Mouse (Mus musculus) limb, embryonic 11.5 days (tissue): ENCODE data around the gene 1500015O10Rik. TPM values are rescaled to one million over a fixed set of nuclear protein-coding genes. Genes with fewer than 3 reads are reported as not detected.

ENCODE experiments used
- ATAC-seq: fragments of 200-750 bp; cut with Nextera tagmentation; 2 replicates; pipeline ENCODE4 v1.8.0; 2017; ENCODE audit warnings: low read depth; ENCODE audit not compliant: insufficient number of reproducible peaks, low FRiP score, low TSS enrichment
- DNase-seq: peaks from one replicate; pipeline ENCODE4 v3.0.0-alpha.2; 2015; ENCODE audit warnings: low spot score
- H3K27ac ChIP-seq: fragments of 300-500 bp; sonication (generic); replicated peaks from 2 replicates; pipeline ENCODE4 v1.5.1; 2014; ENCODE audit warnings: low read depth, mild to moderate bottlenecking, low read length
- H3K27me3 ChIP-seq: fragments of 300-500 bp; sonication (generic); 2 replicates; pipeline ENCODE4 v1.6.1; 2014; ENCODE audit warnings: mild to moderate bottlenecking, low read length, mixed read lengths; ENCODE audit not compliant: control insufficient read depth, insufficient read depth
- H3K36me3 ChIP-seq: fragments of 300-500 bp; sonication (generic); 2 replicates; pipeline ENCODE4 v1.6.1; 2014; ENCODE audit warnings: mild to moderate bottlenecking, low read length, moderate library complexity, mixed read lengths; ENCODE audit not compliant: control insufficient read depth, insufficient read depth
- H3K4me1 ChIP-seq: fragments of 300-500 bp; sonication (generic); 2 replicates; pipeline ENCODE4 v1.6.1; 2014; ENCODE audit warnings: low read length, mixed read lengths; ENCODE audit not compliant: control insufficient read depth, insufficient read depth
- H3K4me2 ChIP-seq: fragments of 300-500 bp; sonication (generic); 2 replicates; pipeline ENCODE4 v1.6.1; 2014; ENCODE audit warnings: low read depth, mild to moderate bottlenecking, moderate library complexity; ENCODE audit not compliant: severe bottlenecking
- H3K4me3 ChIP-seq: fragments of 300-500 bp; sonication (generic); 2 replicates; pipeline ENCODE4 v1.5.1; 2014; ENCODE audit warnings: low read depth, low read length
- H3K9ac ChIP-seq: fragments of 300-500 bp; sonication (generic); 2 replicates; pipeline ENCODE4 v1.6.1; 2014; ENCODE audit warnings: mild to moderate bottlenecking, low read length
- H3K9me3 ChIP-seq: fragments of 300-500 bp; sonication (generic); 2 replicates; pipeline ENCODE4 v1.6.1; 2016; ENCODE audit warnings: low read length; ENCODE audit not compliant: control insufficient read depth
- WGBS: fragments of 180-500 bp; shearing (Covaris S2); extraction: QIAGEN DNeasy Blood & Tissue Kit; methylation state at CpG from one replicate; pipeline ENCODE4 v1.1.7; 2014; 5-methylcytosine and 5-hydroxymethylcytosine counted together
- polyA plus RNA-seq: library from polyadenylated mRNA; unstranded; fragments of >200 nt; fragmentation: Nextera tagmentation; extraction: Ambion mirVana; gene quantifications from 2 replicates; pipeline ENCODE4 v1.2.1, GENCODE M21; 2014

The 1500015O10Rik gene
- polyA plus RNA-seq, 1 experiment from 2014 or later, result 0.51 TPM

GRCm38 (mm10) chr1:43764481-43764880, 34.1 kb downstream of the 1500015O10Rik start:
- DNase-seq, result no peak
- Histone ChIP-seq H3K27ac (no peak overlapping the region), H3K4me1 (no peaks in the 10 kb centered on the region), H3K9ac (no peak overlapping the region), H3K36me3 (peaks cover 8% of the 10 kb centered on the region), H3K4me3 (no peak overlapping the region), H3K27me3 (no peaks in the 10 kb centered on the region), H3K4me2 (no peak overlapping the region), H3K9me3 (no peaks in the 10 kb centered on the region)
- ATAC-seq, result no peak
- WGBS, result 92% methylated on average over 2 of the region's 2 CpGs

- DNase-seq (no peak), ATAC-seq (no peak)
- H3K9ac ChIP-seq, result no peak overlapping the region
- H3K4me3 ChIP-seq, result no peak overlapping the region
- H3K27ac ChIP-seq, result no peak overlapping the region
- WGBS, result 89% methylated on average over 2 of the region's 2 CpGs
- no peaks in the 10 kb centered on the region for H3K27me3 ChIP-seq
- H3K4me1 ChIP-seq, result no peaks in the 10 kb centered on the region
- H3K36me3 ChIP-seq, result peaks cover 8% of the 10 kb centered on the region
- no peaks in the 10 kb centered on the region for H3K9me3 ChIP-seq
- no peak overlapping the region for H3K4me2 ChIP-seq
Observed at GRCm38 (mm10) chr1:43766328-43766727, 35.9 kb downstream of the 1500015O10Rik start.

DNA sequence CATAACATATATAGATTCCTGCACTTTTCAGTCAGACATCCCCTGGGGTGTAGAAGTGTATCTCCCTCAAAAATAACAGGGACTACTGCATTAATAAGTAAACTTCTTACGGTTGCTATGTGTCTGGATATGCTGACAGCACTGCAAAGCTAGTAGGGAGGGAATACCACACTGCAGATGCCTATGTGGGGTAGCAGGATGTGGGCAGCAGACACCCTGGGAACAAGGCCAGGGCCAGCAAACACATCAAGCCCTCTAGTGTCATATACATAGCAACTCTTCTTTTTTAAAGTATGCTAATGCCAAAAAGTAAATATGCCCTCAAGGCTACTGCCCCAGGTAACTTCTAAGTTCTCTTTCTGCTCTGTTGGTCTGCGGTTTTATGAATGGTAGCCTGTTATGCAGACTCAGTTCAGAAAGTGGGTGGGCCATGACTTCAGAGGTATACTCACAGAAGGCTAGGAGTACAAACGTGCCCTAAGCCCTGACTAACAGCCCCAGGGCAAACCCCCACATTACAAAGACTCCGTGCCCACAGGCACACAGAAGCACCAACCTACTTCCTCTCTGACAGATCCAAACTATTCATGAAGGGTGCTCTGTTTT, 38.1 kb downstream of the 1500015O10Rik start:
- Histone ChIP-seq H3K9me3 (no peaks in the 10 kb centered on the region), H3K36me3 (peaks cover 8% of the 10 kb centered on the region), H3K4me3 (no peak overlapping the region), H3K4me2 (no peak overlapping the region), H3K27ac (no peak overlapping the region), H3K27me3 (no peaks in the 10 kb centered on the region), H3K9ac (no peak overlapping the region), H3K4me1 (no peaks in the 10 kb centered on the region)
- WGBS, result 80% methylated on average over 4 of the region's 4 CpGs
- no peak for ATAC-seq
- no peak for DNase-seq

GRCm38 (mm10) chr1:43769348-43769747, 38.9 kb downstream of the 1500015O10Rik start:
- H3K27me3 ChIP-seq, result no peaks in the 10 kb centered on the region
- WGBS, result 70% methylated on average over 1 of the region's 1 CpGs
- no peaks in the 10 kb centered on the region for H3K4me1 ChIP-seq
- H3K9me3 ChIP-seq, result no peaks in the 10 kb centered on the region
- no peak overlapping the region for H3K27ac ChIP-seq
- H3K9ac ChIP-seq, result no peak overlapping the region
- ATAC-seq (no peak), DNase-seq (no peak)
- H3K36me3 ChIP-seq, result peaks cover 5% of the 10 kb centered on the region
- H3K4me3 ChIP-seq, result no peak overlapping the region
- H3K4me2 ChIP-seq, result no peak overlapping the region

GRCm38 (mm10) chr1:43770032-43770431, 39.6 kb downstream of the 1500015O10Rik start:
- H3K4me1 ChIP-seq, result no peaks in the 10 kb centered on the region
- ATAC-seq (no peak), DNase-seq (no peak)
- no peaks in the 10 kb centered on the region for H3K27me3 ChIP-seq
- peaks cover 1% of the 10 kb centered on the region for H3K36me3 ChIP-seq
- no peak overlapping the region for H3K4me2 ChIP-seq
- 88% methylated on average over 3 of the region's 3 CpGs for WGBS
- no peak overlapping the region for H3K27ac ChIP-seq
- H3K9me3 ChIP-seq, result no peaks in the 10 kb centered on the region
- H3K9ac ChIP-seq, result no peak overlapping the region
- no peak overlapping the region for H3K4me3 ChIP-seq

DNA sequence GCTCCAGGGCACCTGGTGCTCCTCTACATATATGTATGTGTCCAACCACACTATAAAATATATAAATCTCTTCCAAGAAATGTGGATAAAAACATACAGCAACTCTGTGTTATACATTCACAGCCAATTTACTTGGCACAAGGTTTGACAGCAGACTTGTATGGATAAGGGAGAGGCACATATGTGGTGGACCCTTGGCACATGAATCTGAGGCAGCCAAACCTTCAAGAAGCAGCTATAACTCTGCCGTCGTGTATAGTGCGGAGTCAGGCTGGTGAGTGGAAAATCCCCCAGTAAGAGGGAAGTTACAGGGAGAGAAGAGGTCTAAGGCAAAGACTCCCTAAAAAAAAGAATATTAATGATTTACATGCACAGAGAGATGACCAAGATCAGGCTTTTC, 42.3 kb downstream of the 1500015O10Rik start:
- Histone ChIP-seq H3K27me3 (no peaks in the 10 kb centered on the region), H3K9ac (no peak overlapping the region), H3K4me3 (no peak overlapping the region), H3K27ac (no peak overlapping the region), H3K4me1 (no peaks in the 10 kb centered on the region), H3K9me3 (no peaks in the 10 kb centered on the region), H3K4me2 (no peak overlapping the region), H3K36me3 (no peaks in the 10 kb centered on the region)
- DNase-seq, result no peak
- no peak for ATAC-seq
- 98% methylated on average over 3 of the region's 3 CpGs for WGBS

DNA sequence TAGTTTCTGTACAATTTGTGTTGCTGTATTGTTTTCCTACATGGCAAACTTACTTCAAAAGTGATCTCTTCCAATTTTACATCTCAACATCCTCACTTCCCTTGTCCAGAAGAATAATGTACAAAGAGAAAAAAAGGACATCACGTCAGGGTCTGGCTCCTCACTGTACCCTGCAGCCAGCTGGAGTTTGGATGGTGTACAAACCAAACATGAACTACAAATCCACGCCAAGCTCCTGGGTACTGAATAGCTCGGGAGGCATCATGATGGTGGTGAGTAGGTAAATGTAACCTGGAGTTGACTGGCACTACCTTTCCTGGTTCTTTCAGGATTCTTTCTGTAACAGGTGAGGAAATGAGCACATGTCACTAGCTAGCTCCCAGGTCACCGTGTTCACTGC, 43.7 kb downstream of the 1500015O10Rik start:
- WGBS, result 95% methylated on average over 4 of the region's 4 CpGs

DNA sequence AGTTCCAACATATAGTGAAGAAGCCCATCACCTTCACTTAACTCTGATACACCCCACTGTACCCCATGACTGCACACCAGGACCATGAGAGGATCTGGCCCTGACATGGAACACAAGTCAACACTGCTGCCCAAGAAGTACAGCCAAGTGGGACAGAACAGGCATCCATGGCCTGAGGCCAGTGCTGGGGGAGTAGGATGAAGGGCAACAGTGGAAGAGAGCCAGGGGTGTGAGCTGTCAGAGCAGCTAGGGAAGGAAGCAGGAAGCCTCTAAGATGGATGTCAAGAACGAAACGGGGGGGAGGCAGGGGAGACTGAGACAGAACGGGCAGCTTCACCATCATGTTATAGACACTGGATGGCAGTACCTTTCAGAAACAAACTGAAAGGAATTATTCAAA, 45.7 kb downstream of the 1500015O10Rik start:
- WGBS, result 98% methylated on average over 3 of the region's 3 CpGs
- Histone ChIP-seq H3K9me3 (no peaks in the 10 kb centered on the region), H3K27me3 (no peaks in the 10 kb centered on the region), H3K4me2 (no peak overlapping the region), H3K4me3 (no peak overlapping the region), H3K36me3 (no peaks in the 10 kb centered on the region; the same call in 1 of the 2 replicates), H3K27ac (no peak overlapping the region), H3K9ac (no peak overlapping the region), H3K4me1 (no peaks in the 10 kb centered on the region)
- DNase-seq (no peak), ATAC-seq (no peak)

More for the DNA sequence above, 43.7 kb downstream of the 1500015O10Rik start:
- no peak overlapping the region for H3K4me2 ChIP-seq
- no peak overlapping the region for H3K9ac ChIP-seq
- H3K27ac ChIP-seq, result no peak overlapping the region
- DNase-seq (no peak), ATAC-seq (no peak)
- H3K4me1 ChIP-seq, result no peaks in the 10 kb centered on the region
- no peaks in the 10 kb centered on the region for H3K9me3 ChIP-seq
- no peaks in the 10 kb centered on the region; the same call in 1 of the 2 replicates for H3K36me3 ChIP-seq
- H3K27me3 ChIP-seq, result no peaks in the 10 kb centered on the region
- no peak overlapping the region for H3K4me3 ChIP-seq

DNA sequence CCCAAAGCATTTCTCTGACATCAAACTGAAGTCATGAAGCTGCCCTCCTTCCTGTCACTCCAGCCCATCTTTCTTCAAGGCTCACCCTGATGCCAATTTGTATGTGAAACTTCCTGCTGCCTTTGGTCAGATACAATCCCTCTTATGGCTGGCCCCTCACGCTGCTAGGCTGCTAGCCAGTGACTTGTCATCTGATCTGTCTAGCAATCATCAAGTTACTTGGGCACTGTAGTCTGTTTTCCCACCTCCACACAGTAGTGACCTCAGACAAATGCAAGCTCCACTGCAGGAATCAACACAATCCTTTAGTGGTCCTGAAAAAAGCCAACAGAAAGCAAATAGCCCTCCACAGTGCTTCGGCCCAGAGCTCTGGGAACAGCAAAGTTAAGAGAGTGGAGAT, 50.8 kb downstream of the 1500015O10Rik start:
- H3K9ac ChIP-seq, result no peak overlapping the region
- H3K36me3 ChIP-seq, result no peaks in the 10 kb centered on the region; the same call in 1 of the 2 replicates
- H3K27me3 ChIP-seq, result no peaks in the 10 kb centered on the region
- no peaks in the 10 kb centered on the region for H3K4me1 ChIP-seq
- H3K9me3 ChIP-seq, result no peaks in the 10 kb centered on the region
- WGBS, result 71% methylated on average over 2 of the region's 2 CpGs
- ATAC-seq (no peak), DNase-seq (no peak)
- no peak overlapping the region for H3K27ac ChIP-seq
- no peak overlapping the region for H3K4me3 ChIP-seq
- no peak overlapping the region for H3K4me2 ChIP-seq
